Mouse (Mus musculus) megakaryocyte progenitor cell, adult 5-6 weeks (primary cell): ENCODE measurements around the gene Prrc2a. TPM values are rescaled to one million over a fixed set of nuclear protein-coding genes. Genes with fewer than 3 reads are reported as not detected.
"Not testable (repeated sequence)": the region's sequence is repeated elsewhere in the genome, so short reads cannot be mapped to it uniquely, and the experiment has no call there.

Source experiments
- ATAC-seq: replicated peaks from 2 replicates; pipeline ENCODE4 v1.8.0; 2016; ENCODE audit warnings: mild to moderate bottlenecking, moderate TSS enrichment, inconsistent platforms; ENCODE audit not compliant: poor library complexity
- total RNA-seq, 2 experiments: library from RNA; stranded (forward) in 1 of 2; stranded (reverse) in 1 of 2; fragments of 157-497, 149-512 nt in 1 of 2; fragments of 200-1000 nt in 1 of 2; gene quantifications; 2 replicates each; pipeline versions ENCODE4 v1.2.3 to v1.2.4; 2015 to 2017

Prrc2a gene
- total RNA-seq, 2 experiments from 2014 or later: 63.9 to 228 TPM

DNA sequence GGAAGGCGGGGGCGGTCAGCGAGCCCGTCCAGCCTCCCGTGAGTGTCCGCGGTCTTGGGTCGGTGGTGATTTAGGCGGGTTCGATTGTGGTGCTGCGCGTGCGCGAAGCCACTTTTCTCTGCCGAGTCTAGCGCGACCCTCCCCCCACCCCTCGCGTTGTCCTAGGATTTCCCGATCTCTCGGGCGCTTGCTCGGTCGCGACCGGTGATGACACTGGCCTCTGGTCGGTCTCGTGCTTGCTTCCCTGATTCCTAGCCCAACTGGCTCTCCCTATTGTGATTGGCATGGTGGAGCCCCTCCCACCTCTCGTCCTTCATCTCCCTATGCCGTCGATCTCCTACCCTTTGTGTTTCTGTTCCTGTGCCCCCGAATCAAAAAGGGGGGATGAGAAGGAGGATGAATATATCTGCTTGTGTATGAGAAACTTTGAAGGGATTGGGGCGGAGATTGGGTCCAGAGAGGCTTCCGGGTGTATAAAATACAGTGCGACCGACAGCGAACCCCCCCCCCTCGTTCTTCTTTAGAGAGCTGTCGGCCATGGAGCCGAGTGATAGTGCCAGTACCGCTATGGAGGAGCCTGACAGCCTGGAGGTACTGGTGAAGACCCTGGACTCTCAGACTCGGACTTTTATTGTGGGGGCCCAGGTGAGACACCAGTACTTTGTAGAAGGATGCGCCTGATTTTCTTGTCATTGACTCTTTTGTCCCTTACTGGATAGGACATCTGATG, 28.9 kb downstream of the Prrc2a start:
- ATAC-seq: peak; percentile 64

GRCm38 (mm10) chr17:35134801-35135590, 29.7 kb downstream of the Prrc2a start, which contains the start of gene Bag6:
TSS of gene Bag6 (plus strand) at chr17:35135178.
- ATAC-seq: peak; percentile 85

DNA sequence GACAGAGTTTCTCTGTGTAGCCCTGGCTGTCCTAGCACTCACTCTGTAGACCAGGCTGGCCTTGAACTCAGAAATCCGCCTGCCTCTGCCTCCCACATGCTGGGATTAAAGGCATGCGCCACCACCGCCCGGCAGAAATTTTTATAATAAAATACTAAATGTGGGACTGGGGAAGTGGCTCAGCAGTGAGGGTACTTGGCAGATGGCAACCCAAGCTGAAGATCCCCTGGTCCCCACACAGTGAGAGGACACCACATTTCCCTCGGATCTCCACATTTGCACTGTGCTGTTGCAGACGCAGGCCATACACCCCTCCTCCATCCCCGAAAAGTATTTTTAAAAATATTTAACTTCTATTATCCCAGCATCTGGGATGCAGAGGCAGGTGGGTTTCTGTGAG, 31.2 kb downstream of the Prrc2a start:
- ATAC-seq: no peak

DNA sequence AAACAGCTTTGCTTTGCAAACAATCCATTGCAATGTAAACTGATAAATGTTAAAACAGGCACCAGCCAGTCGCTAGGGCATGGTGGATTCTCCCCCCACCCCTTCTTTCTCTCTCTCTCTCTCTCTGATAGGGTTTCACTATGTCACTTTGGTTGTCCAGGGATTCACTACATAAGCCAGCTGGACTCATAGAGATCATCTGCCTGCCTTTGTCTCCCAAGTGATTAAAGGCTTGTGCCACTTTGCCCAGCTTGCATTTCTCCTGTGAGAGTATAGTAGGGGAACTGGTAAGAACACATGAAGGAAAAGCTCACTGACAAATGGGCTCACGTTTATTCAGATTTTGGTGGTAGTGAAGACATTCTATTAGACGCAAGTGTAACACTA, 32.5 kb downstream of the Prrc2a start:
- no peak for ATAC-seq

- ATAC-seq: no peak
Observed at GRCm38 (mm10) chr17:35131500-35132173, 33.1 kb downstream of the Prrc2a start, which contains the start of gene Apom. TSS of gene Apom (minus strand) at chr17:35132050.

DNA sequence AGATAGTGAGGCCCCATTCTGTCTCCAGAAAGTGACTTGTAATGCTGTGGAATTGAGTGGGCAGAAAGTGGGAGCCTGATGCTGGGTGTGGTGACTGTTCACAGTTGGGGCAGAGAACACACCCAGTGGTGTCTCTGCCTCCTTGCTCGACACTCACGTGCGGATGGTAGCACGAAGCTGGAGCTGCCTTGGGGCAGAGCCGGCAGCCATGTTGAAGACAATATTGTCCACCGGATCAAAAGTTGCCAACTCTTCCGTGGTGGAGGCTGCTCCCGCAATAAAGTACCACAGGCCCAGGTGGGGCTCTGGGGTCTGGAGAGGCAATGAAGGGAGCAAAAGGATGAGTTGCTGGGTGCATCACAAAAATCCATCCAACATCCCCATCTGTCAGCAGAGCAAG, 33.7 kb downstream of the Prrc2a start:
- ATAC-seq: no peak

- ATAC-seq: no peak
Observed at GRCm38 (mm10) chr17:35128996-35129395, 35.7 kb downstream of the Prrc2a start.

- no peak; the same call in 1 of the 2 replicates for ATAC-seq
Observed at GRCm38 (mm10) chr17:35127017-35127416, 37.7 kb downstream of the Prrc2a start.

- ATAC-seq: peak; percentile 65
Observed at GRCm38 (mm10) chr17:35126206-35126611, 38.5 kb downstream of the Prrc2a start, which contains the start of gene D17H6S53E. TSS of gene D17H6S53E (plus strand) at chr17:35126373.

- ATAC-seq: no peak
Observed at GRCm38 (mm10) chr17:35125578-35125977, 39.1 kb downstream of the Prrc2a start.

DNA sequence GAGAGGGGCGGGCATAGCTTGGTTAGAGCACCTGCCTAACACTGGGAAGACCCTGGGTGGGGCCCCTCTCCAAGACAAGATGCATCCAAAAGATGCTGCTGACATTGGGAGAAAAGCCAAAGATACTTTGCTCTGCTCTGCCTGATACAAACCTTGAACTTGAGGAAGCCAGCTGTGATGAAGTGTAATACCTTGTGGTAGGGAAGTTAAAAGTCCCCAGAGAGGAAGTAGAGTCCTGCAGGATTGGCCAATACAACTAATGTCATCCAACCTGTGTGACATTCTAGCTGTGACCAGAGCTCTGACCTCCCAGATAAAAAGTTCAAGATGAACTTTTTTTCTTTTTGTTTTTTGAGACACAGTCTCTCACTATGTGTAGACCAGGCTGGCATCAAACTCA, 39.6 kb downstream of the Prrc2a start:
- ATAC-seq: no peak

DNA sequence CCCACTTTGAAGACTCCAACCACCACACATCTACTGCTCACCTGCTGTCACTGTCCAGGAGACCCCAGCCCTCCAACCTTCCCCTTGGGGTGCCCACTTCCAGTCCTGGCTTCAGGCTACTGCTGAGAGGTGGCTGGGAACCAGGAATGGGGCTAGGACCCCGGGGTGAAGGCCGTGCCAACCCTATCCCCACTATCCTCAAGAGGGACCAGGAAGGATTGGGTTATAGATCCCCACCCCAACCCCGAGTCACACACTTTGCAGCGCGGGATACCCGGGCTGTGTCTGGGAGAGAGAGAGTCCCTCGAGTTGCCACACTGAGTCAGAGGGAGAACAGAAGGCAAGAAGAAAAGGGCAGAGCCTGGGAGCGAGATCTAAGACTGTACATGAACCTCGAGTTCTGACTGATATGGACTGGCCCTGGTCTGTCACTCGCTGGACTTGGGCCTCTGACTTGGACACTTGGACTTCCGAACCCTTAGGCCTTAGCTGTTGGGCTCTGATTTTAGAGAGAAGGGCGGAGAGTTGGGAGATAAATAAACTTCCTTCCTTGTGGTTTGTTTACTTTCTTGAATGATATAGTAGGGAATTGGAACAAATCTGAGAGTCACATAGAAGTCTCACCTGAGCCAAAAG, 40.3 kb downstream of the Prrc2a start:
- not testable (repeated sequence) for ATAC-seq

- ATAC-seq: not testable (repeated sequence)
Observed at GRCm38 (mm10) chr17:35123287-35123686, 41.4 kb downstream of the Prrc2a start.

DNA sequence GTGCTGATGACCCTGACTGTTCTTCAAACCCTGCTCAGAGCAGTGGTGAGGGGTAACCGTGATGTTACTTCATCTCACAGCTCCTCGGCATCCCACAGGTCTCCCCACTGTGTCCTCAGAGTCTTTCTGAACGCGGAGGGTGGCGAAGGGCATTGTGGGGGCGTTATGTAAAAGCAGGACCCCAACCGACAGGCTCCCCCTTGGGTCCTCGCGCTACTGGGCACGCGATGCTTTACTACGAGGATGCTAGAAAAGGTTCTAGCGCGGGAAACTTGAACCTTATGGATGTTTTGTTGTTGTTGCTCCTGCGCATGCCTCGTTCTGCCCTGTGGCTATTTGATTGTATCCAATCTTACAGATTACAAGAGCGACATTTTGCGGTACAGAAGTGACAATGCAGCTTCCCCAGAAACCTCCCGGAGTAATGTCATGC, 42.8 kb downstream of the Prrc2a start, which contains the start of gene Csnk2b:
TSS of gene Csnk2b (minus strand) at position 183 of the 433 bp plus-strand sequence.
- ATAC-seq: peak; percentile 13

DNA sequence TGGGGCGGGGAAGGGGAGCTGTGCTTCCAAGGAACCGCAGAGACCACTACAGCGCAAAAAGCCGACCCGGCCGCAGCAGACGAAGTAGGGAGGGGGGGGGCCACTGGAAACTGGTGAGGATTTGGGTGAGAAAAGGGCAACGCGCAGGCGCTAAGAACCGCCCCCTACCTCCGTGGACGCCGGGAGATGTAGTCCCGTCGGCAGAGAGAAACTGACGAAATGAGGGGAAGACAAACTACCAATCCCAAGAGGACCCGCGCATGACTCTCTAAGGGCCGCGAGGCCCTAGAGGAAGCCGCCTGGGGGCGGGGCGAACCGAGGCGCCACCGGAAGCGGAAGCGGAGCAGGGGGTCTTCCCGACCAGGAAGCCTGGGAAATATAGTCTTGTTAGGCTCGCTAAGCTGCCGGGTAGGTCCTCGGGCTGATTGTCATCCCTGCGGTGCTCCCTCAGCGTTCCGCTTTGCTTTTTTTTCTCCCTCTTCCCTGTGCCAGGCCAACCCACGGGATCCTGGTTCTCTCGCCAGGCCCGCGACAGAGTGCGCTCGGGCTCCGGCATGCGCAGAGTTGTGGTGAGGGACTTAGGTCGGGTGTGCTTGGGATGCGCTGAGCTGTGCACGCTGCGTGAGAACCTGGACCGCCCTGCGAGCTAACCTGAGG, 43.4 kb downstream of the Prrc2a start, which contains the start of gene Gpank1:
TSS of gene Gpank1 (plus strand) at position 313 of the 657 bp plus-strand sequence.
- ATAC-seq: peak; percentile 89

GRCm38 (mm10) chr17:35120745-35121142, 44.0 kb downstream of the Prrc2a start:
- no peak for ATAC-seq

- ATAC-seq: peak; percentile 73
Observed at GRCm38 (mm10) chr17:35115046-35116019, 49.4 kb downstream of the Prrc2a start, which contains the start of gene Ly6g5b. TSS of gene Ly6g5b (minus strand) at chr17:35115428.

GRCm38 (mm10) chr17:35111774-35112173, 52.9 kb downstream of the Prrc2a start:
- ATAC-seq: no peak

GRCm38 (mm10) chr17:35108097-35108496, 56.6 kb downstream of the Prrc2a start, which contains the start of gene Ly6g5c:
TSS of gene Ly6g5c (plus strand) at chr17:35108279.
- ATAC-seq: no peak
